Mouse (Mus musculus): ENCODE measurements around the gene Gm2956. TPM values are rescaled to one million over a fixed set of nuclear protein-coding genes. Genes with fewer than 3 reads are reported as not detected.

Gm2956 gene
- polyA plus RNA-seq (2012; fragmentation: generic; extraction: Trizol), result not detected

DNA sequence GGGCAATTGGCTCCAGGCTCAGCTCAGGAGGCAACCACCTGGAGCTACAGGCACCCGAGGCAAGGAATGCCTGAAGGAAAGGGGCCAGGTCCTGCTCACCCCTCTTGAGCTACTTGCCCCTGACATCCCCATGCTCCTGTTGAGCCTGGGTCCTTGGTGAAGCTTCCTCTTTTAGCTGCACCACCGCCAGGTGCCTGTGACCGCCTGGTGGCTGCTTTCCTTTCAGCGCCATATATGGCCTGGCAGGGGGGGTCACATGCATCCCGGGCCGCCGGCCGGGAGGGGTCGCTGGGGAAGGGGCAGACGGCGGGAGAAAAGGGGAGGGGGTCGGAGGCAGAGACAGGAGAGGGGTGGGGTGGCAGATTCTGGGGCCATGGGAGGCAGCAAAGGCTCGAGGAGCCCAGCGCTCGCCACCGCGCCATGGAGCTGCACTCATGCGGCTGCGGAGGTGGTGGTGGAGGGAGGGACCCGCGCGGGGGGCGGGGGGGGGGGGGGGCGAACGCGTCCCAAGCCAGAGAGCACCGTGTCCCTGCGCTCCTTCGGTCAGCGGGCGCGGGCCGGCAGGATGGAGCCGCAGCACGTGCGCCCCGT is at the start of gene Gm2956:
Gene Gm2956, plus strand, starts transcription at position 541 of the 591 bp plus-strand sequence.

DNA sequence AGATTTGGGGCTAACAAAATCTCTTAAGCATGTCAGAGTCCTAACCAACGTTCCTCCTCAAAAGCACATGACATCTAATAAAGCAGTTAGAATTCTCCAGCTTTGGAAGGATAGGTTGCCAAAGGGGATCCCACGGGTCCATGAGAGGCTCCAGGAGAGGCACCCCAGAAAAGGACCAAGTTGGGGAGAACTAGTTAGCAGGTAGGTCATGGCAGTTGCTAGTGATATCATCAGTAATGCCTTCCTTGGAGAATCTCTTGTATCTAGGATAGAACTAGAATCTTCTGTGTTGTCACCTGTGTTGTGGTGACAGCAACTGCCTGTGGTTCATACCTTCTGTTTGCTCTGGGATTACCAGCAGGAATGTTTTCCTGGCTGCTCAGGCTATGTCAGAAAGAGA is 62.4 kb downstream of the Gm2956 start, which contains the start of gene Gm10413:
Gene Gm10413, plus strand, starts transcription at position 301 of the 400 bp plus-strand sequence.

Other genes starting within 250 kb of the Gm2956 start
- not detected for gene Gm10340, start 198.6 kb upstream of the Gm2956 start, polyA plus RNA-seq (2012; fragmentation: generic; extraction: Trizol)
- not detected for gene Gm5795, start 144.4 kb upstream of the Gm2956 start, polyA plus RNA-seq (2012; fragmentation: generic; extraction: Trizol)
- not detected for gene D830030K20Rik, start 124.1 kb upstream of the Gm2956 start, polyA plus RNA-seq (2012; fragmentation: generic; extraction: Trizol)
- not detected for gene Gm10413, start 62.5 kb downstream of the Gm2956 start, polyA plus RNA-seq (2012; fragmentation: generic; extraction: Trizol)
- not detected for gene Gm10409, start 80.0 kb downstream of the Gm2956 start, polyA plus RNA-seq (2012; fragmentation: generic; extraction: Trizol)
- gene Gm3005, start 95.5 kb downstream of the Gm2956 start, polyA plus RNA-seq (2012; fragmentation: generic; extraction: Trizol), result not detected
- not detected for gene Gm10408, start 116.8 kb downstream of the Gm2956 start, polyA plus RNA-seq (2012; fragmentation: generic; extraction: Trizol)